Mouse (Mus musculus) megakaryocyte, embryonic 14.5 days (primary cell): ENCODE results near the gene Lrmp.

Source experiments
- FLI1 ChIP-seq: IDR thresholded peaks from 2 replicates; pipeline ENCODE4 v1.6.1; 2012; ENCODE audit warnings: low read length, inconsistent platforms, mixed read lengths
- GATA1 ChIP-seq: IDR thresholded peaks from 3 replicates; pipeline ENCODE4 v1.6.1; 2012; ENCODE audit warnings: mixed read lengths, low read length, inconsistent platforms, borderline replicate concordance

- TF ChIP-seq GATA1: no peak
- TF ChIP-seq FLI1: no peak
Observed at GRCm38 (mm10) chr6:145224246-145224645, 108.8 kb downstream of the Lrmp start.
